Mouse (Mus musculus) bone marrow macrophage, adult 2 months (primary cell): ENCODE results near the gene Olfm1. TPM values are rescaled to one million over a fixed set of nuclear protein-coding genes. Genes with fewer than 3 reads are reported as not detected.

ENCODE experiments used
- H3K27ac ChIP-seq: 2 replicates; pipeline ENCODE4 v1.5.1; 2012; ENCODE audit warnings: low read depth, low read length; ENCODE audit not compliant: insufficient read depth
- H3K4me1 ChIP-seq: 2 replicates; pipeline ENCODE4 v1.6.1; 2012; ENCODE audit warnings: low read length; ENCODE audit not compliant: control insufficient read depth, insufficient read depth
- H3K4me3 ChIP-seq: 2 replicates; pipeline ENCODE4 v1.5.1; 2012; ENCODE audit warnings: mild to moderate bottlenecking, low read length, moderate library complexity; ENCODE audit not compliant: insufficient read depth
- CTCF ChIP-seq: IDR thresholded peaks from 2 replicates; pipeline ENCODE4 v1.5.1; 2012; ENCODE audit warnings: low read depth, mild to moderate bottlenecking, low read length, moderate library complexity
- POLR2A ChIP-seq: IDR thresholded peaks from 2 replicates; pipeline ENCODE4 v1.6.1; 2012; ENCODE audit warnings: mild to moderate bottlenecking, low read depth, low read length, borderline replicate concordance
- polyA plus RNA-seq: library from polyadenylated mRNA; stranded (reverse); fragments of >200 nt; gene quantifications from 2 replicates; pipeline ENCODE4 v1.2.4, GENCODE M21; 2012; ENCODE audit not compliant: missing spikeins, insufficient read depth, insufficient read length

The Olfm1 gene
- polyA plus RNA-seq, 1 experiment = 89.9 TPM

DNA sequence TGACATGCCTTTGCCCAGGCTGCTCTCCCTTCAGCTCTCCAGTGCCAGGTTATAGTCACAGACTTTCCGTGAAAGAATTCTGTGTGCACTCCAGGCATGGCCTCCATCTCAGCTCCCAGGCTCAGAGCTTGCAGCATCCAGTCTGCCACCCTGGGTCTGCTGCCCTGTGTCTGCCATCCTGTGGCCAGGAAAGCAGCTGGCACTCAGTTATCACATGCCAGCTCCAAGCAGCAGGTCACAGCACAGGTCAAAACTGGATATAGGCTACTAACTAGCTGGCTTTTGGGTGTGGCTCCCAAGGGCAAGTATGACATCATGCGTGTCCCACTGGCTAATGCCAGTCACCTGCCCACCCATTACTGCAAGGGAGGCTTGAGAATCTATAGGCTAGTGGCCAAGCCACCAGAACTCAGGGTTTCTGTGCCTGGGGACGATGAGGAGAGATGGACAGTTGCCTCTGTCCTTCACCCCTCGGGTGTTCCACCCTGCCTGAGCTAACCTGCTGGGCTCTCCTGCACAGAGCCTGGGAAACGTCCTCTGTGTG, 53.4 kb downstream of the Olfm1 start:
- H3K4me3 ChIP-seq = no peak overlapping the region
- H3K4me1 ChIP-seq = peaks cover 48% of the 10 kb centered on the region
- H3K27ac ChIP-seq = no peak overlapping the region
- TF ChIP-seq POLR2A = no peak
- no peak for TF ChIP-seq CTCF

DNA sequence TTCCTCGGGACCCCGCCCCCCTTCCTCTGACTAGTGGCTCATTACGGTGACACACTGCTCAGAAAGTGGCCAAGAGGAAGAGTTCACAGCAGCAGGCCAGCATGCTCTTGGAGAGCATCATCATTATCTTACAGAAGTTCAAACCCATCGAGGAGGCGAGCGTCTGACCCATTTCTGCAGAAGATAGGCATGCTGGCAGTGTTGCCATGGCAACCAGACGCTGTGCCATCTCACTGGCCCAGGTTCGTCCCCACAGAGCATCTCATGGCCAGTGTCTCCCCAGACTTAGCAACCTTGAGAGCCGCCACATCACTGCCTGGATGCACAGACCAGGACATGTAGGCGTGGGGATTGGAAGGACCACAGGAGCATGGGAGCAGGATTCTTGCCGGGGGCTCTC, 54.3 kb downstream of the Olfm1 start:
- TF ChIP-seq POLR2A (no peak), CTCF (no peak)

DNA sequence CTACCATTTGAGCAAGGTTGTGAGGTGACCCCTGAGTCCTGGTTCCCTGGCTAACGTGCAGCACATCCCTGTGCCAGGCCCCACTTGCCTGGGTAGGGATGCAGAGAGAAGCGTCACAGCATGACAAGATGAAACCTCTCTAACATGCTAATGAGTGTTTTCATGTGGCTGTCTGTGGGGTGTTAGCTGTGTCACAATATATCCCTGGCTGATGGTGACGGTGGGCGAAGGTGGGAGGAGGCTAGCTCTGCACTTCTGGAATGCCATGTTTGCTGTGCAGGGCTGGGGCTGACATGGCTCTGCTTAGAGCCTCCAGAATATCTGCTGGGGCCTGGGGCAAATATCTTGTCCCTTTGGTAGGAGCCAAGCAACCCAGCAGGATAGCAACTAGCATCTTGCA, 59.8 kb downstream of the Olfm1 start:
- no peak for TF ChIP-seq CTCF
- no peaks in the 10 kb centered on the region for H3K4me1 ChIP-seq
- no peak overlapping the region for H3K27ac ChIP-seq
- H3K4me3 ChIP-seq = no peak overlapping the region

More for the DNA sequence above, 54.3 kb downstream of the Olfm1 start:
- peaks cover 41% of the 10 kb centered on the region for H3K4me1 ChIP-seq
- no peak overlapping the region for H3K4me3 ChIP-seq
- H3K27ac ChIP-seq = no peak overlapping the region

GRCm38 (mm10) chr2:28256029-28256428, 63.2 kb downstream of the Olfm1 start:
- no peak for TF ChIP-seq CTCF
- no peak for TF ChIP-seq POLR2A
- Histone ChIP-seq H3K27ac (no peak overlapping the region), H3K4me1 (no peaks in the 10 kb centered on the region), H3K4me3 (no peak overlapping the region)

DNA sequence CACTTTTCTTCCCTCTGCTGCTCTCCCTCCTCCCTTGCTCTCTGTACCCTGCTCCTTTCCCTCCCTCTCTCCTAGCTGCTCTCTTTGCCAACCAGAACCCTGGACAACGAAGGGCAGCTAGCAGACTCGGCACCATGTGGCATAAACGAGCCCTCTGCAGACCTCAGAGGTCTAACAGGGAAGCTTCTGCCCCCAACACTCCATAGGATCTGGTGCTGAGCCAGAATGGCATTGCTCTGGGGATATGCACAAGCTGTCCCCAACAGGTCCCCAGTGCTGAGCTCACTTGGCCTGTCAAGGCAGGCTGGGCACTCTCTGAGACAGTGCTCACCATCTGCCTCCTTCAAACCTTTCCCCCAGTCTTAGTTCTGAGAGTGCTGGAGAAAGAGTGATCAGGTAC, 68.6 kb downstream of the Olfm1 start:
- Histone ChIP-seq H3K4me3 (no peak overlapping the region), H3K27ac (no peak overlapping the region), H3K4me1 (no peaks in the 10 kb centered on the region)
- TF ChIP-seq CTCF (no peak), POLR2A (no peak)

- Histone ChIP-seq H3K27ac (no peak overlapping the region), H3K4me3 (no peak overlapping the region), H3K4me1 (peaks cover 17% of the 10 kb centered on the region)
- TF ChIP-seq POLR2A = no peak
- TF ChIP-seq CTCF = no peak
Measured at GRCm38 (mm10) chr2:28267776-28268275, 75.0 kb downstream of the Olfm1 start.

DNA sequence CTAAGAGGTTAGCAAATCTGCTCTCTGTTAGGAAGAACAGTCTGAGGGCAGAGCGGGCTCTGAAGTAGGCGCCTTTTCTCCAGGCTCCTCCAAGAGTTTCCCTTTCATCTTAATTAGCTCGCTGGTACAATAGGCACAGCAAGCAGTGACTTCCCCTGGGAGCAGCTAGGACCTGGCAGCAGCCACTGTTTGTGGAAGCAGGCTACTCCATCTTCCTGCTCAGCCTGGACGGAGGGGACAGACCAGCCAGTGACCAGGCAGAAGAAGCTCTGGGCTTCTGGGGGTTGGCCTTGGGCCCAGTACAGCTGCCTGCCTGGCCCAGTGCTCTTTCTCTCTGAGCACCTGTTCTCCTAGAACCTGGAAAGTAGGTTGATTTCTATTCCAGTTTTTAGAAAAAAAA, 77.8 kb downstream of the Olfm1 start:
- Histone ChIP-seq H3K27ac (no peak overlapping the region), H3K4me3 (no peak overlapping the region), H3K4me1 (peaks cover 17% of the 10 kb centered on the region)
- TF ChIP-seq CTCF (no peak), POLR2A (no peak)

- no peak overlapping the region for H3K27ac ChIP-seq
- H3K4me3 ChIP-seq = no peak overlapping the region
- no peak for TF ChIP-seq CTCF
- TF ChIP-seq POLR2A = no peak
- H3K4me1 ChIP-seq = peaks cover 17% of the 10 kb centered on the region
Measured at GRCm38 (mm10) chr2:28272218-28272965, 79.6 kb downstream of the Olfm1 start.

DNA sequence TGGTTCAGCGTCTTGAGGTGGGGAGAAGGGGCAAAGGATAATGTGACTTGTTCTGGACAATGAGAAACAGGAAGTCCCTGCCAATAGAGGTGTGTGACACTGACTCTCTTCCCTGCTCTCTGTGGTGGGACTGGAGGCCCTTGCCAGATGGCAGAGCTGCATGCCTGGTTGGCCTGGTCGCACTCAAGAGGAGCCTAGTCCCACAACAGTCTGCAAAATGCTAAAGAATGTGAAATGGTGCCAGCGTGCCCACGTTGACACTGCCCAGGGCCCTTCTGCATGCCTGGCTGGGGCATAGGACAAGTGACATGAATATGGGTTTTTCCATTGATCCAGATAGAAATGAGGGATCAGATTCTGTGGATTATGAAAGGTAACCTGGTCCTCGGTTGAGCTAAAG, 81.2 kb downstream of the Olfm1 start:
- H3K4me1 ChIP-seq = peaks cover 17% of the 10 kb centered on the region
- H3K4me3 ChIP-seq = no peak overlapping the region
- no peak overlapping the region for H3K27ac ChIP-seq
- TF ChIP-seq POLR2A (no peak), CTCF (no peak)

DNA sequence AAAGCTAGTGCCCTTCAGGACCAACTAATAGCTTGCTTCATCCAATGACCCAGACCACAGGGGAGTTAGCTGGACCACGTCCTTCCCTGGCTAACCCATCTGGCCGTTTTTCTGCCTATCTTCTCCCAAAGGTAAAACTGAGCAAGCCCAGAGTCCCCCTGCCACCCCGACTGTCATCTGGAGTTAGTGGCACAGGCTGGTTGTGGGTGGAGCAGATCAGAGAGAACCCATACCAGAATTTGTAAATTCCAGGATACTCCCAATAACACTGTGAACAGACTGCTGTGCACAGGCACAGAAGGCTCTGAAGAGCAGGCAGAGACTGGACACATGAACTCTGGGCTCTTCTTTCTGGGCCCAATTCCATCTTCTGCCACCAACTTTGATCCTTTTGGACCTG, 82.6 kb downstream of the Olfm1 start:
- H3K4me3 ChIP-seq = no peak overlapping the region
- TF ChIP-seq CTCF = no peak
- TF ChIP-seq POLR2A = no peak
- H3K4me1 ChIP-seq = peaks cover 17% of the 10 kb centered on the region
- no peak overlapping the region for H3K27ac ChIP-seq
